Mouse (Mus musculus) liver, embryonic 15.5 days (tissue): ENCODE data around the gene 6030408B16Rik. TPM values are rescaled to one million over a fixed set of nuclear protein-coding genes. Genes with fewer than 3 reads are reported as not detected.
A peak's percentile ranks its signal among the peaks of the same experiment; 100 is the strongest.

Source experiments
- ATAC-seq: fragments of 200-750 bp; cut with Nextera tagmentation; 2 replicates; pipeline ENCODE4 v1.8.0; 2017; ENCODE audit warnings: moderate number of reproducible peaks, mild to moderate bottlenecking, moderate library complexity; ENCODE audit not compliant: insufficient read depth
- H3K27ac ChIP-seq: fragments of 300-500 bp; sonication (generic); replicated peaks from 2 replicates; pipeline ENCODE4 v1.5.1; 2015; ENCODE audit warnings: mild to moderate bottlenecking, inconsistent platforms
- H3K27me3 ChIP-seq: fragments of 300-500 bp; sonication (generic); 2 replicates; pipeline ENCODE4 v1.6.1; 2015; ENCODE audit warnings: mild to moderate bottlenecking, inconsistent platforms
- H3K36me3 ChIP-seq: fragments of 300-500 bp; sonication (generic); replicated peaks from 2 replicates; pipeline ENCODE4 v1.6.1; 2015; ENCODE audit warnings: moderate library complexity, mild to moderate bottlenecking, inconsistent platforms
- H3K4me1 ChIP-seq: fragments of 300-500 bp; sonication (generic); replicated peaks from 2 replicates; pipeline ENCODE4 v1.6.1; 2015; ENCODE audit warnings: inconsistent platforms
- H3K4me2 ChIP-seq: fragments of 300-500 bp; sonication (generic); 2 replicates; pipeline ENCODE4 v1.6.1; 2015; ENCODE audit warnings: moderate library complexity, mild to moderate bottlenecking, inconsistent platforms
- H3K4me3 ChIP-seq: fragments of 300-500 bp; sonication (generic); replicated peaks from 2 replicates; pipeline ENCODE4 v1.5.1; 2015; ENCODE audit warnings: mild to moderate bottlenecking, inconsistent platforms
- H3K9ac ChIP-seq: fragments of 300-500 bp; sonication (generic); 2 replicates; pipeline ENCODE4 v1.6.1; 2015; ENCODE audit warnings: moderate library complexity, mild to moderate bottlenecking, inconsistent platforms
- H3K9me3 ChIP-seq: fragments of 300-500 bp; sonication (generic); replicated peaks from 2 replicates; pipeline ENCODE4 v1.6.1; 2016; ENCODE audit warnings: inconsistent platforms
- WGBS: fragments of 180-500 bp; shearing (Covaris S2); methylation state at CpG from one replicate; pipeline ENCODE4 v1.1.7; 2015; ENCODE audit warnings: mixed read lengths; ENCODE audit not compliant: insufficient replicate concordance; 5-methylcytosine and 5-hydroxymethylcytosine counted together
- polyA plus RNA-seq: library from polyadenylated mRNA; unstranded; fragments of >200 nt; fragmentation: Nextera tagmentation; extraction: Ambion mirVana; gene quantifications from 2 replicates; pipeline ENCODE4 v1.2.1, GENCODE M21; 2015

The 6030408B16Rik gene
- polyA plus RNA-seq, 1 experiment from 2014 or later = 0.30 TPM

GRCm38 (mm10) chr15:101300128-101300527, 7.1 kb downstream of the 6030408B16Rik start:
- peaks cover 12% of the 10 kb centered on the region; the same call in 1 of the 2 replicates for H3K4me1 ChIP-seq
- no peak overlapping the region for H3K4me3 ChIP-seq
- 7% methylated on average over 6 of the region's 6 CpGs for WGBS
- no peaks in the 10 kb centered on the region for H3K27me3 ChIP-seq
- H3K9ac ChIP-seq = no peak overlapping the region
- no peaks in the 10 kb centered on the region for H3K36me3 ChIP-seq
- H3K27ac ChIP-seq = no peak overlapping the region
- no peak overlapping the region for H3K4me2 ChIP-seq
- ATAC-seq = no peak
- no peaks in the 10 kb centered on the region for H3K9me3 ChIP-seq

GRCm38 (mm10) chr15:101302201-101302600, 9.2 kb downstream of the 6030408B16Rik start:
- Histone ChIP-seq H3K27me3 (no peaks in the 10 kb centered on the region), H3K4me2 (no peak overlapping the region), H3K4me1 (peaks cover 12% of the 10 kb centered on the region; the same call in 1 of the 2 replicates), H3K9me3 (no peaks in the 10 kb centered on the region), H3K9ac (no peak overlapping the region), H3K27ac (no peak overlapping the region), H3K4me3 (no peak overlapping the region), H3K36me3 (no peaks in the 10 kb centered on the region)
- ATAC-seq = no peak
- WGBS = 67% methylated on average over 3 of the region's 3 CpGs

GRCm38 (mm10) chr15:101303830-101304229, 10.8 kb downstream of the 6030408B16Rik start:
- Histone ChIP-seq H3K9ac (no peak overlapping the region), H3K4me3 (no peak overlapping the region), H3K9me3 (no peaks in the 10 kb centered on the region), H3K4me2 (no peak overlapping the region), H3K36me3 (no peaks in the 10 kb centered on the region), H3K27ac (no peak overlapping the region), H3K27me3 (no peaks in the 10 kb centered on the region), H3K4me1 (peaks cover 10% of the 10 kb centered on the region; the same call in 1 of the 2 replicates)
- no peak for ATAC-seq
- 57% methylated on average over 4 of the region's 4 CpGs for WGBS

DNA sequence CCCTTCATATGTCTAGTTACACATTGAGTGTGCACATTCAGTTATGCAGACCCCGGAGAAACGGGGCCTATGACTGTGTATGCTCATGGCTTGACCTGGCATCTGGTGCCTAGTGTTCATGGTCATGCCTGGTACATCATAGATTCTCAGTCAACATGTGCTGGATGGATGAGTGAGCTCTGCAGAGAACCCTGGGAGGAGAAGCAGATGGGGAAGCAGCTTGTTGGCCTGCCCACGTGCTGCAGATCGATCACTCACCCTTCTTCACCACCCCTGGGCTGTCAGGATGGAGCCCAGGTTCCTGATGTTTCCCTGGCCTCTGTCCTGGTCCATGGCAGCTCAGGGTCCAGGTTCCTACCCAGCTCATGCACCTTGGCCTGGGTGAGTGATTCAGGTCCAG, 13.4 kb downstream of the 6030408B16Rik start:
- Histone ChIP-seq H3K9ac (no peak overlapping the region), H3K4me1 (no peaks in the 10 kb centered on the region), H3K27ac (no peak overlapping the region), H3K4me3 (no peak overlapping the region), H3K4me2 (no peak overlapping the region), H3K9me3 (no peaks in the 10 kb centered on the region), H3K36me3 (no peaks in the 10 kb centered on the region), H3K27me3 (no peaks in the 10 kb centered on the region)
- ATAC-seq = no peak
- 60% methylated on average over 4 of the region's 4 CpGs for WGBS

- 55% methylated on average over 13 of the region's 13 CpGs for WGBS
- H3K36me3 ChIP-seq = no peaks in the 10 kb centered on the region
- no peak overlapping the region for H3K27ac ChIP-seq
- no peaks in the 10 kb centered on the region for H3K27me3 ChIP-seq
- no peaks in the 10 kb centered on the region for H3K4me1 ChIP-seq
- H3K4me2 ChIP-seq = no peak overlapping the region
- no peak overlapping the region for H3K9ac ChIP-seq
- H3K4me3 ChIP-seq = no peak overlapping the region
- ATAC-seq = no peak
- no peaks in the 10 kb centered on the region for H3K9me3 ChIP-seq
Measured at GRCm38 (mm10) chr15:101308440-101309348, 15.7 kb downstream of the 6030408B16Rik start.

- Histone ChIP-seq H3K9me3 (no peaks in the 10 kb centered on the region), H3K4me3 (no peak overlapping the region), H3K36me3 (no peaks in the 10 kb centered on the region), H3K4me1 (no peaks in the 10 kb centered on the region), H3K9ac (no peak overlapping the region), H3K27ac (no peak overlapping the region), H3K27me3 (no peaks in the 10 kb centered on the region), H3K4me2 (no peak overlapping the region)
- 32% methylated on average over 5 of the region's 5 CpGs for WGBS
- no peak for ATAC-seq
Measured at GRCm38 (mm10) chr15:101309493-101309892, 16.5 kb downstream of the 6030408B16Rik start.

- no peak for ATAC-seq
- Histone ChIP-seq H3K9ac (no peak overlapping the region), H3K4me3 (no peak overlapping the region), H3K4me1 (peaks cover 3% of the 10 kb centered on the region; the same call in 1 of the 2 replicates), H3K4me2 (no peak overlapping the region), H3K9me3 (no peaks in the 10 kb centered on the region), H3K27me3 (no peaks in the 10 kb centered on the region), H3K27ac (no peak overlapping the region), H3K36me3 (no peaks in the 10 kb centered on the region)
- WGBS = 50% methylated on average over 13 of the region's 15 CpGs
Measured at GRCm38 (mm10) chr15:101311087-101311770, 18.2 kb downstream of the 6030408B16Rik start.

GRCm38 (mm10) chr15:101312006-101312405, 19.0 kb downstream of the 6030408B16Rik start:
- H3K27ac ChIP-seq = no peak overlapping the region
- WGBS = 50% methylated on average over 6 of the region's 6 CpGs

GRCm38 (mm10) chr15:101315378-101315777, 22.4 kb downstream of the 6030408B16Rik start:
- Histone ChIP-seq H3K9ac (no peak overlapping the region), H3K4me3 (no peak overlapping the region), H3K36me3 (no peaks in the 10 kb centered on the region), H3K4me2 (no peak overlapping the region), H3K4me1 (peaks cover 27% of the 10 kb centered on the region), H3K9me3 (no peaks in the 10 kb centered on the region), H3K27ac (no peak overlapping the region), H3K27me3 (peaks cover 12% of the 10 kb centered on the region; the same call in 1 of the 2 replicates)
- 69% methylated on average over 4 of the region's 4 CpGs for WGBS
- no peak for ATAC-seq

More at GRCm38 (mm10) chr15:101312006-101312405, 19.0 kb downstream of the 6030408B16Rik start:
- Histone ChIP-seq H3K36me3 (no peaks in the 10 kb centered on the region), H3K4me2 (no peak overlapping the region), H3K9me3 (no peaks in the 10 kb centered on the region), H3K9ac (no peak overlapping the region), H3K27me3 (peaks cover 7% of the 10 kb centered on the region; the same call in 1 of the 2 replicates), H3K4me1 (peaks cover 7% of the 10 kb centered on the region; the same call in 1 of the 2 replicates), H3K4me3 (no peak overlapping the region)
- no peak for ATAC-seq

- peaks cover 12% of the 10 kb centered on the region; the same call in 1 of the 2 replicates for H3K27me3 ChIP-seq
- no peak overlapping the region for H3K9ac ChIP-seq
- no peaks in the 10 kb centered on the region for H3K36me3 ChIP-seq
- H3K4me2 ChIP-seq = peak overlapping the region; percentile 45
- H3K27ac ChIP-seq = no peak overlapping the region
- ATAC-seq = peak; percentile 45
- H3K9me3 ChIP-seq = no peaks in the 10 kb centered on the region
- peaks cover 31% of the 10 kb centered on the region for H3K4me1 ChIP-seq
- WGBS = 1% methylated on average over 11 of the region's 11 CpGs
- H3K4me3 ChIP-seq = peak overlapping the region; percentile 33
Measured at GRCm38 (mm10) chr15:101315832-101316231, 22.8 kb downstream of the 6030408B16Rik start.
